Mouse (Mus musculus) erythroblast, embryonic 14.5 days (primary cell): ENCODE measurements around the gene Rbfox1. TPM values are rescaled to one million over a fixed set of nuclear protein-coding genes. Genes with fewer than 3 reads are reported as not detected.

Source experiments
- H3K27me3 ChIP-seq: 2 replicates; pipeline ENCODE4 v1.6.1; 2012; ENCODE audit warnings: inconsistent platforms; ENCODE audit not compliant: control insufficient read depth
- H3K36me3 ChIP-seq: 2 replicates; pipeline ENCODE4 v1.6.1; 2012; ENCODE audit warnings: mild to moderate bottlenecking, inconsistent platforms; ENCODE audit not compliant: control insufficient read depth
- H3K4me1 ChIP-seq: 2 replicates; pipeline ENCODE4 v1.6.1; 2012; ENCODE audit warnings: inconsistent platforms; ENCODE audit not compliant: control insufficient read depth
- H3K4me3 ChIP-seq: replicated peaks from 2 replicates; pipeline ENCODE3; 2012; ENCODE audit warnings: moderate library complexity, mild to moderate bottlenecking, inconsistent platforms
- H3K9me3 ChIP-seq: 2 replicates; pipeline ENCODE4 v1.6.1; 2012; ENCODE audit warnings: low read length, inconsistent platforms, mixed read lengths; ENCODE audit not compliant: control insufficient read depth
- GATA1 ChIP-seq: IDR thresholded peaks from 2 replicates; pipeline ENCODE4 v1.6.1; 2012; ENCODE audit warnings: low read length, inconsistent platforms, mixed read lengths
- TAL1 ChIP-seq: IDR thresholded peaks from 3 replicates; pipeline ENCODE4 v1.6.1; 2012; ENCODE audit warnings: low read length, inconsistent platforms, mixed read lengths
- polyA plus RNA-seq: library from polyadenylated mRNA; stranded (reverse); fragments of >175 nt; gene quantifications from 2 replicates; pipeline ENCODE4 v1.2.3, GENCODE M21; 2012

Rbfox1 gene
- polyA plus RNA-seq, 1 experiment, result not detected

DNA sequence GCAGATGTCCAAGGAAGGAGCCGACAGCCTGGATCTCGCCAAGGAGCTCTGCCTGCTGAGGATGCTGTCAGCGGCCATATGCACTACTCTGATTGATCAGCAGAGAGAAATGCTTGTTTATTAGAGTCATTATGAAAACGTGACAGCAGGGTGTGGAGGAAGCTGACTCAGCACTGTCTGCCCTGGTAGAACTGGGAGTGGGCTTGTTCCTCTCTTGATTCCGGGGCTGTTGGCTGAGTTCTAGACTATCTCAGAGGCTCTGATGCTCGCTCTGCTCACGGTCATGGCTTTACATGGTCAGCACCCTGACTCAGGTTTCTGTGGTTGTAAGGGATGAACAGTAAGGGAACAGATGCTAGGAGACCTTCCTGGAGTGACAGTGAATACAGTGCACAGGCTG lies 10.4 kb downstream of the Rbfox1 start:
- no peaks in the 10 kb centered on the region for H3K9me3 ChIP-seq
- no peaks in the 10 kb centered on the region for H3K27me3 ChIP-seq
- no peaks in the 10 kb centered on the region for H3K36me3 ChIP-seq
- no peaks in the 10 kb centered on the region for H3K4me1 ChIP-seq
- TF ChIP-seq TAL1 (no peak), GATA1 (no peak)
- no peak overlapping the region for H3K4me3 ChIP-seq

GRCm38 (mm10) chr16:5898330-5898729 lies 13.2 kb downstream of the Rbfox1 start:
- Histone ChIP-seq H3K4me1 (no peaks in the 10 kb centered on the region), H3K4me3 (no peak overlapping the region), H3K9me3 (no peaks in the 10 kb centered on the region), H3K27me3 (no peaks in the 10 kb centered on the region), H3K36me3 (no peaks in the 10 kb centered on the region)
- no peak for TF ChIP-seq TAL1
- no peak for TF ChIP-seq GATA1

- H3K4me3 ChIP-seq, result no peak overlapping the region
- no peaks in the 10 kb centered on the region for H3K9me3 ChIP-seq
- TF ChIP-seq GATA1 (no peak), TAL1 (no peak)
- H3K4me1 ChIP-seq, result no peaks in the 10 kb centered on the region
- H3K36me3 ChIP-seq, result no peaks in the 10 kb centered on the region
- H3K27me3 ChIP-seq, result no peaks in the 10 kb centered on the region
These were observed 25.6 kb downstream of the Rbfox1 start for GRCm38 (mm10) chr16:5910742-5911141.

DNA sequence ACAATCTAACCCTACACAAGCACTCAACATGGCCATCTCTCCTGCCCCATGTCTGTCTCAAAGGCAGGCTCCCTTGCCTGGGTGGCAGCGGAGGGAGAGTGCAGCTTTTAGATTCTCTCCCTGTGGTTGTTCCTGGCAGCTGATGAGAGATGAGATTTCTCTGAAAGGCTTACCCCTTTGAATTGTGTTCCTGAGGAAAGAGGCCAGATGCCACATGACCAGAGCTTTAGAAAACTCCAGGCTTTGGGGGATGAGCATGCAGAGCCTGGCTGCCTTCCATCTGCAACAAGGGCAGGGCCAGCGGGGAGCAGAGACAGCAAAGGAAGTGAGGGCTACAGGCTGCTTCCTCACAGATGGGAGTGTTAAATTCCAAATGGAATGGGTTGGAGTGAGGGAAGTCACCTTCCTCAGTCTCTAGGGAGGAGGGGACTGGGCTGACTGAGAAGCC lies 26.7 kb downstream of the Rbfox1 start:
- no peaks in the 10 kb centered on the region for H3K36me3 ChIP-seq
- no peaks in the 10 kb centered on the region for H3K9me3 ChIP-seq
- TF ChIP-seq TAL1, result no peak
- no peak for TF ChIP-seq GATA1
- no peaks in the 10 kb centered on the region for H3K27me3 ChIP-seq
- H3K4me1 ChIP-seq, result no peaks in the 10 kb centered on the region
- no peak overlapping the region for H3K4me3 ChIP-seq

DNA sequence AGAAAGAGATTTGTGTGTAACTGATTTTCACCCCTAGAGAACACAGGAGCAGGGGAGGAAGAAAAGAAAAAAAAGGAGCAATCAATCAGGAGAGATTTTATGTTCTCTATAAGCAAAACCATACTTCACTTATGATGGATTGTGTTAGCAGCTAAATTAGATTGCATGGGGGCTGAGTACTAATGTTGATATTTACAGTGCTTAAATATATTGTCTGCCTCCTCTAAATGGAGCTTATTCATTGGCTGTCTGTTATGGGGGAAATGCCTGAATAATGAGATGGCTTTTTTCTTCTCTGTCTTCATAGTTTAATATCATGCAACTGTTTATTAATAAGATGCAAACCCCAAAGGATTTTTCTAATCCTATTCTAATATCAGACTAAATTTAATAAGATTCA lies 32.8 kb downstream of the Rbfox1 start:
- H3K4me3 ChIP-seq, result no peak overlapping the region
- H3K27me3 ChIP-seq, result no peaks in the 10 kb centered on the region
- no peaks in the 10 kb centered on the region for H3K9me3 ChIP-seq
- no peaks in the 10 kb centered on the region for H3K36me3 ChIP-seq
- no peaks in the 10 kb centered on the region for H3K4me1 ChIP-seq
- TF ChIP-seq GATA1 (no peak), TAL1 (no peak)

DNA sequence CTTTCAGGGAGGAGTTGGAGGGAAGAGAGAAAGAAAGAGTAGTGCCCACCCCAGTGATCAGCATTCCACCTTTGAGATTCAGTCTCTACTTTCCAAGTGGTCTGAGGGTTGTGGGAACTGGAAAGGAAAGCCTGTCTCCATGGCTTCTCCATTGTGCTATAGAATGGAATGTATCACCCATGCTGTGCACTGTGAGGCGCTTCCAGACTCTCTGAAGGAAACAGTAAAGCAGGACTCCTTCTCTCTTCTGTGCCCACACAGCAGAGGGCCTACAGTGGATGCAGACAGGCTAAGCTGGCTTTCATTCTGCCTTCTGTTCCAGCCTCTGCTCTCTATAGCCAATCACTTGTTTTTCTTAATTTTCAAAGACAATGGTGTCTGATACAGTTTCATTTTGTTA lies 41.8 kb downstream of the Rbfox1 start:
- Histone ChIP-seq H3K27me3 (no peaks in the 10 kb centered on the region), H3K9me3 (no peaks in the 10 kb centered on the region), H3K36me3 (no peaks in the 10 kb centered on the region), H3K4me1 (no peaks in the 10 kb centered on the region), H3K4me3 (no peak overlapping the region)
- TF ChIP-seq GATA1 (no peak), TAL1 (no peak)

GRCm38 (mm10) chr16:5931680-5932079 lies 46.5 kb downstream of the Rbfox1 start:
- no peaks in the 10 kb centered on the region for H3K9me3 ChIP-seq
- H3K27me3 ChIP-seq, result no peaks in the 10 kb centered on the region
- H3K4me3 ChIP-seq, result no peak overlapping the region
- H3K4me1 ChIP-seq, result no peaks in the 10 kb centered on the region
- TF ChIP-seq GATA1, result no peak
- TF ChIP-seq TAL1, result no peak
- no peaks in the 10 kb centered on the region for H3K36me3 ChIP-seq

- TF ChIP-seq GATA1, result no peak
- no peak for TF ChIP-seq TAL1
- Histone ChIP-seq H3K36me3 (no peaks in the 10 kb centered on the region), H3K4me1 (no peaks in the 10 kb centered on the region), H3K27me3 (no peaks in the 10 kb centered on the region), H3K9me3 (no peaks in the 10 kb centered on the region), H3K4me3 (no peak overlapping the region)
These were observed 54.9 kb downstream of the Rbfox1 start for GRCm38 (mm10) chr16:5940016-5940415.

- TF ChIP-seq GATA1 (no peak), TAL1 (no peak)
- Histone ChIP-seq H3K36me3 (no peaks in the 10 kb centered on the region), H3K4me3 (no peak overlapping the region), H3K27me3 (no peaks in the 10 kb centered on the region), H3K9me3 (no peaks in the 10 kb centered on the region), H3K4me1 (no peaks in the 10 kb centered on the region)
These were observed 60.5 kb downstream of the Rbfox1 start for GRCm38 (mm10) chr16:5945682-5946081.

DNA sequence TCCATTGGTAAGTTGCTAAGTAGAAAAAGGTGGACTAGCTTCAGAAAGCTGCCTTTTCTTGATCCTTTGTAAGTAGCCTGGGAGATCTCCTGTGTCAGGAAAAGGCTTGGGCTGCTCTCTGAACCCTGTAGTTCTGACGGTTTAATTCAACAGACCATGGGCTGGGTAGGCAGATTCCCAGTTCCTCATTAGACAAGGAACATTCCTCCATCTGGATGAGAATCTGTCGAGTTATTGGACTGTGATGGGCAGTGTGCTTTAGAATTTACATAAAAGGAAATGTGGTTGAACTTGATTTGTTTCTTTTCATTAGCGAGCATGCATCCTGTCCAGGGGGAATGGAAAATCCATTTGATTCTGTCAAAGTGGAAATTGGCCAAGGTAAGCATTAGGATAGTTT lies 68.0 kb downstream of the Rbfox1 start:
- Histone ChIP-seq H3K4me1 (no peaks in the 10 kb centered on the region), H3K9me3 (no peaks in the 10 kb centered on the region)
- TF ChIP-seq GATA1 (no peak), TAL1 (no peak)

More for the DNA sequence above, 68.0 kb downstream of the Rbfox1 start:
- no peaks in the 10 kb centered on the region for H3K27me3 ChIP-seq
- H3K36me3 ChIP-seq, result no peaks in the 10 kb centered on the region
- no peak overlapping the region for H3K4me3 ChIP-seq
